ENCODE assay signal across 7 mouse cellular contexts in the genomic region with DNA sequence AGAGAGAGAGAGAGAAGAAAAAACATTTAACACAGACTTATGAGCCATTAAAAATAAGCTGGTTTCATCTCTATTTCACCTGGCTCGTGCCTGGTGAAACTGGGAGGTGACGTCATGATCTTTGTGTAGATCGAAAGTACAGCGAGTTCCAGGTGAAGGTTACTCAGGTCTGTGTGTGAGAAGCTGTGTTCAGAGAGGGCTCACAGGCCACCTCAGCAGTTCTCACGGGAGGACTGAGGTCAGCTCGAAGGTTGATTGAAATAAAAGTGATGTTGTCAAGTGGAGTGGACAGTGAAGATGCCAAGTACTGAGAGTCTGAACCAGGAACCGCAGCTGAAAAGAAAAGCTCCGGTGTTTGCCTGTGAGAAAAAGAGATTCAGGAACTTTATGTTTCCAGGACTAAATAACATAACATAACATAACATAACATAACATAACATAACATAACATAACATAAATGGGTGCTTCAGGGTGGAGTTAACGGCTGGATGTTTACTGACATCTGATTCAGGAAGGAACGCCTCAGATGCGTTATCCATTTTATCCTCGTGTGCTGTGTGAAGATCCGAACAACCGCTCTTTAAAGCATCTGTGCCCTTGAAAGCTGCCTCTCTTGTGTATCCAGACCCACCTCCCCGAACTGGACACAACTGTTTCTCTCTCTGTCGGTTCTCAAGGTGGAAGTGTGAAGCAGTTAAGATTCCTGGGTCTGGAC. TPM values are rescaled to one million over a fixed set of nuclear protein-coding genes. Genes with fewer than 3 reads are reported as not detected.
DNase-seq lines count a peak whose midpoint lies in the region; ATAC-seq and TF ChIP-seq lines count a peak whose summit lies in the region.

No protein-coding gene starts in this region.

- no peak for ATAC-seq in forebrain, postnatal 0 days
- no peak for ATAC-seq in liver, embryonic 13.5 days (ENCODE audit: low read depth)

- WGBS in forebrain, postnatal 0 days, result 72% methylated on average over 16 of the region's 16 CpGs
- 55% methylated on average over 16 of the region's 16 CpGs for WGBS in liver, embryonic 13.5 days (ENCODE audit: insufficient replicate concordance)

- no peaks in the 10 kb centered on the region for H3K9me3 ChIP-seq in forebrain, postnatal 0 days (ENCODE audit: low read length)
- no peaks in the 10 kb centered on the region for H3K9me3 ChIP-seq in liver, embryonic 13.5 days (replicated peaks)

- H3K9ac ChIP-seq in forebrain, postnatal 0 days, result no peak overlapping the region
- H3K9ac ChIP-seq in liver, embryonic 13.5 days, result peak overlapping the region; percentile 22; the same call in 1 of the 2 replicates

- no peaks in the 10 kb centered on the region for H3K36me3 ChIP-seq in forebrain, postnatal 0 days (ENCODE audit: insufficient read depth)
- no peaks in the 10 kb centered on the region for H3K36me3 ChIP-seq in liver, embryonic 13.5 days

- H3K4me3 ChIP-seq in forebrain, postnatal 0 days (ENCODE audit: low read depth, low read length), result no peak overlapping the region
- H3K4me3 ChIP-seq in liver, embryonic 13.5 days (replicated peaks), result peak overlapping the region; percentile 46

- TF ChIP-seq CTCF in forebrain, postnatal 0 days (IDR thresholded peaks at IDR 0.05; ENCODE audit: low read depth), result no peak

- peak overlapping the region; percentile 44 for H3K4me2 ChIP-seq in forebrain, postnatal 0 days (ENCODE audit: low read depth)
- peak overlapping the region; percentile 55 for H3K4me2 ChIP-seq in liver, embryonic 13.5 days

- DNase-seq in A20 (ENCODE audit: low read depth, low spot score), result peak; percentile 58
- DNase-seq in CD4-positive helper T cell, adult 2 months (ENCODE audit: low read depth, low spot score), result peak; percentile 81
- DNase-seq in forebrain, postnatal 0 days, result no peak
- no peak for DNase-seq in liver, embryonic 13.5 days
- no peak for DNase-seq in frontal cortex, postnatal 10 days (ENCODE audit: low spot score in 2 of 2)
- no peak for DNase-seq in adrenal gland, adult 2 months
- DNase-seq in left cerebral cortex, adult 9 months (ENCODE audit: low spot score in 2 of 2), result no peak

- H3K4me1 ChIP-seq in forebrain, postnatal 0 days (ENCODE audit: insufficient read depth), result peaks cover 6% of the 10 kb centered on the region; the same call in 1 of the 2 replicates
- peaks cover 25% of the 10 kb centered on the region for H3K4me1 ChIP-seq in liver, embryonic 13.5 days (replicated peaks)

- no peak overlapping the region for H3K27ac ChIP-seq in forebrain, postnatal 0 days (ENCODE audit: low read depth, low read length)
- no peak overlapping the region for H3K27ac ChIP-seq in liver, embryonic 13.5 days

- no peaks in the 10 kb centered on the region for H3K27me3 ChIP-seq in forebrain, postnatal 0 days (ENCODE audit: insufficient read depth, low read length)
- H3K27me3 ChIP-seq in liver, embryonic 13.5 days, result no peaks in the 10 kb centered on the region

RNA-seq across cellular contexts. Expression of a gene that starts 41.7 kb away (rescaled TPM):
- 3.7 and 6.1 TPM in 2 replicates for total RNA-seq in forebrain, postnatal 0 days (2014; rRNA removed)
- polyA plus RNA-seq in forebrain, postnatal 0 days (2015; fragmentation: Nextera tagmentation; extraction: Ambion mirVana), result 2.2 TPM in 2 replicates
- polyA plus RNA-seq in liver, embryonic 13.5 days (2015; fragmentation: Nextera tagmentation; extraction: Ambion mirVana), result 1.6 and 2.0 TPM in 2 replicates
- 1 to 10 TPM; 2.9 to 3.5 TPM for total RNA-seq in adrenal gland, adult 2 months (2021)
- polyA plus RNA-seq in adrenal gland, adult 2 months (2012; rRNA removed), result 0.18 and 0.39 TPM in 2 replicates

Comparison
In these comparisons a context has a peak if more than half of its experiments do, and no peak if none do; other contexts are left out.
1. DNase-seq: peak in A20 (single experiment) and CD4-positive helper T cell, adult 2 months (single experiment); none in forebrain, postnatal 0 days (single experiment), liver, embryonic 13.5 days (single experiment), frontal cortex, postnatal 10 days (0 of 2), adrenal gland, adult 2 months (single experiment) and left cerebral cortex, adult 9 months (0 of 2).